Mouse (Mus musculus) cerebellum, adult 11 months (tissue): ENCODE results near the gene Pcsk7.

Experiments
- DNase-seq: peaks from one replicate; pipeline ENCODE4 v3.0.0; 2022

The Pcsk7 gene

GRCm38 (mm10) chr9:45906355-45907077 is at the start of gene Pcsk7, which contains the start of gene Rnf214:
Gene Pcsk7 (plus strand): TSS chr9:45906497.
Gene Rnf214 (minus strand): TSS chr9:45906911.
- DNase-seq, result peak; percentile 89

- no peak for DNase-seq
Observed at GRCm38 (mm10) chr9:45859364-45859763, 46.9 kb upstream of the Pcsk7 start.

GRCm38 (mm10) chr9:45861813-45862212 is 44.5 kb upstream of the Pcsk7 start:
- no peak for DNase-seq

GRCm38 (mm10) chr9:45869181-45869580 is 37.1 kb upstream of the Pcsk7 start:
- no peak for DNase-seq

- no peak for DNase-seq
Observed at GRCm38 (mm10) chr9:45870265-45870664, 36.0 kb upstream of the Pcsk7 start.

GRCm38 (mm10) chr9:45877928-45878327 is 28.4 kb upstream of the Pcsk7 start:
- no peak for DNase-seq

GRCm38 (mm10) chr9:45893681-45894080 is 12.6 kb upstream of the Pcsk7 start:
- no peak for DNase-seq

- DNase-seq, result no peak
Observed at GRCm38 (mm10) chr9:45905196-45905595, 1.1 kb upstream of the Pcsk7 start.

GRCm38 (mm10) chr9:45905811-45906237 is 473 bp upstream of the Pcsk7 start:
- peak; percentile 42 for DNase-seq

- DNase-seq, result no peak
Observed at GRCm38 (mm10) chr9:45907078-45907428, 756 bp downstream of the Pcsk7 start.

GRCm38 (mm10) chr9:45910995-45911394 is 4.7 kb downstream of the Pcsk7 start:
- DNase-seq, result no peak

- DNase-seq, result no peak
Observed at GRCm38 (mm10) chr9:45911673-45912072, 5.4 kb downstream of the Pcsk7 start.

GRCm38 (mm10) chr9:45915659-45916058 is 9.4 kb downstream of the Pcsk7 start:
- DNase-seq, result no peak

- DNase-seq, result no peak
Observed at GRCm38 (mm10) chr9:45917041-45917934, 11.0 kb downstream of the Pcsk7 start.

GRCm38 (mm10) chr9:45919895-45920294 is 13.6 kb downstream of the Pcsk7 start:
- DNase-seq, result no peak

GRCm38 (mm10) chr9:45929285-45929684 is 23.0 kb downstream of the Pcsk7 start:
- no peak for DNase-seq

GRCm38 (mm10) chr9:45931958-45932357 is 25.7 kb downstream of the Pcsk7 start:
- DNase-seq, result no peak

GRCm38 (mm10) chr9:45932571-45933415 is 26.5 kb downstream of the Pcsk7 start:
- no peak for DNase-seq

GRCm38 (mm10) chr9:45935628-45936210 is 29.4 kb downstream of the Pcsk7 start, which contains the start of gene Tagln:
Gene Tagln (minus strand): TSS chr9:45936058.
- no peak for DNase-seq

- DNase-seq, result peak; percentile 50
Observed at GRCm38 (mm10) chr9:45936883-45937282, 30.6 kb downstream of the Pcsk7 start.

- no peak for DNase-seq
Observed at GRCm38 (mm10) chr9:45938088-45938487, 31.8 kb downstream of the Pcsk7 start.

GRCm38 (mm10) chr9:45938952-45939637 is 32.8 kb downstream of the Pcsk7 start:
- DNase-seq, result no peak
